Mouse (Mus musculus) embryonic facial prominence, embryonic 13.5 days (tissue): Measurements from ENCODE around the gene Greb1. TPM values are rescaled to one million over a fixed set of nuclear protein-coding genes. Genes with fewer than 3 reads are reported as not detected.

Experiments used
- ATAC-seq: fragments of 200-750 bp; cut with Nextera tagmentation; 2 replicates; pipeline ENCODE4 v1.8.0; 2017; ENCODE audit warnings: low read depth; ENCODE audit not compliant: insufficient number of reproducible peaks, insufficient read depth, low FRiP score, low TSS enrichment
- H3K27ac ChIP-seq: fragments of 300-500 bp; sonication (generic); 2 replicates; pipeline ENCODE4 v1.5.1; 2015; ENCODE audit warnings: moderate library complexity, mild to moderate bottlenecking, inconsistent platforms
- H3K27me3 ChIP-seq: fragments of 300-500 bp; sonication (generic); 2 replicates; pipeline ENCODE4 v1.6.1; 2015; ENCODE audit warnings: mild to moderate bottlenecking, inconsistent platforms
- H3K36me3 ChIP-seq: fragments of 300-500 bp; sonication (generic); 2 replicates; pipeline ENCODE4 v1.6.1; 2015; ENCODE audit warnings: mild to moderate bottlenecking, inconsistent platforms
- H3K4me1 ChIP-seq: fragments of 300-500 bp; sonication (generic); 2 replicates; pipeline ENCODE4 v1.6.1; 2015; ENCODE audit warnings: inconsistent platforms
- H3K4me2 ChIP-seq: fragments of 300-500 bp; sonication (generic); 2 replicates; pipeline ENCODE4 v1.6.1; 2015; ENCODE audit warnings: moderate library complexity, mild to moderate bottlenecking, inconsistent platforms
- H3K4me3 ChIP-seq: fragments of 300-500 bp; sonication (generic); 2 replicates; pipeline ENCODE4 v1.5.1; 2015; ENCODE audit warnings: mild to moderate bottlenecking, inconsistent platforms
- H3K9ac ChIP-seq: fragments of 300-500 bp; sonication (generic); 2 replicates; pipeline ENCODE4 v1.6.1; 2015; ENCODE audit warnings: mild to moderate bottlenecking, inconsistent platforms
- H3K9me3 ChIP-seq: fragments of 300-500 bp; sonication (generic); 2 replicates; pipeline ENCODE4 v1.6.1; 2016; ENCODE audit warnings: inconsistent platforms
- WGBS: fragments of 180-500 bp; shearing (Covaris S2); methylation state at CpG from one replicate; pipeline ENCODE4 v1.1.7; 2015; ENCODE audit warnings: mixed read lengths; 5-methylcytosine and 5-hydroxymethylcytosine counted together
- polyA plus RNA-seq: library from polyadenylated mRNA; unstranded; fragments of >200 nt; fragmentation: Nextera tagmentation; extraction: Ambion mirVana; gene quantifications from 2 replicates; pipeline ENCODE4 v1.2.1, GENCODE M21; 2015

Greb1 gene
- polyA plus RNA-seq, 1 experiment from 2014 or later: 2.8 TPM

DNA sequence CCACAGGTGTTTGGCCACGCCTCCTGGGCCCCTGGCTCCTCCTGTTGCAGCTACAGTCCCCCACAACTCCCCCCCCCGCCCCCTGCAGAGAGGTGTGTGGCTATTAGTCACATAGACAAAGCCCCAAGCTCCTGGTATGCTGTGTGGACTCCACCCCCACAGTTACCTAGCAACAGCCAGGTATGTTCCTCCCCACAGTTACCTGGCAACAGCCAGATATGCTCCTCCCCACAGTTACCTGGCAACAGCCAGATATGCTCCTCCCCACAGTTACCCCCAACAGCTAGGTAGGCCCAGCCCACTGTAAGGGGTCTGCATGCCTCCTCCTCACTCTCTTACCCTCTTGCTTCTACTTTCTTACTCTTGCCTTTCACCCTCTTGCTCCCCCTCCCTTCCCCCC lies 135.7 kb downstream of the Greb1 start:
- H3K9me3 ChIP-seq: no peaks in the 10 kb centered on the region
- no peaks in the 10 kb centered on the region for H3K27me3 ChIP-seq
- WGBS: 11% methylated on average over 2 of the region's 2 CpGs
- H3K4me1 ChIP-seq: peaks cover 5% of the 10 kb centered on the region; the same call in 1 of the 2 replicates
- no peaks in the 10 kb centered on the region for H3K36me3 ChIP-seq
- H3K27ac ChIP-seq: no peak overlapping the region
- H3K4me3 ChIP-seq: no peak overlapping the region
- H3K9ac ChIP-seq: no peak overlapping the region
- no peak for ATAC-seq
- no peak overlapping the region for H3K4me2 ChIP-seq

GRCm38 (mm10) chr12:16662955-16663585 lies 137.6 kb downstream of the Greb1 start:
- no peaks in the 10 kb centered on the region for H3K4me1 ChIP-seq

GRCm38 (mm10) chr12:16661936-16662335 lies 138.8 kb downstream of the Greb1 start:
- H3K4me3 ChIP-seq: no peak overlapping the region
- no peak for ATAC-seq
- 88% methylated on average over 2 of the region's 2 CpGs for WGBS

More at GRCm38 (mm10) chr12:16662955-16663585, 137.6 kb downstream of the Greb1 start:
- Histone ChIP-seq H3K27me3 (no peaks in the 10 kb centered on the region), H3K9ac (no peak overlapping the region), H3K4me3 (no peak overlapping the region), H3K9me3 (no peaks in the 10 kb centered on the region), H3K36me3 (no peaks in the 10 kb centered on the region), H3K27ac (no peak overlapping the region), H3K4me2 (no peak overlapping the region)
- WGBS: 69% methylated on average over 6 of the region's 6 CpGs
- ATAC-seq: no peak

DNA sequence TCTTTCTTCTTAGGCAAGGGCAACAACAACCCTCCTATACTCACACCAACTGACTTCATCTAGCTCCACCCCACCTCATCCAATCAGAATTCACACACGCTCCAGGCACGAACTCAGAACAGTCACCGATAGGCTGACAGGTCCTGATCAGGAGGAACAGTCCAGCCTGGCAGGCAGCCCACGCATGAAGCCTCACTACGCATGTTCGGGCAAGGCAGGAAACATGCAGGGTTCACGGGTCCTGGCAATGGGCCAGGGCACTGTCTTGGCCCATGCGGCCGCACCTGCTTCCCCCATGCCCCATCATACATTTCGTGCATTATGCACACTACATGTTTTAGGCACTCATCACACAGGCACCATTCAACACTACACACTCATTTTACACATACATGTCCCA lies 139.2 kb downstream of the Greb1 start:
- H3K4me2 ChIP-seq: no peak overlapping the region
- H3K27ac ChIP-seq: no peak overlapping the region
- H3K9me3 ChIP-seq: no peaks in the 10 kb centered on the region
- 77% methylated on average over 10 of the region's 10 CpGs for WGBS
- no peak for ATAC-seq
- H3K4me1 ChIP-seq: no peaks in the 10 kb centered on the region
- no peak overlapping the region for H3K9ac ChIP-seq
- no peaks in the 10 kb centered on the region for H3K36me3 ChIP-seq
- H3K27me3 ChIP-seq: 0 out of 2 replicates have a peak, but pooled peaks cover 2% of the 10 kb centered on the region
- H3K4me3 ChIP-seq: no peak overlapping the region

More at GRCm38 (mm10) chr12:16661936-16662335, 138.8 kb downstream of the Greb1 start:
- Histone ChIP-seq H3K27ac (no peak overlapping the region), H3K9ac (no peak overlapping the region), H3K27me3 (no peaks in the 10 kb centered on the region), H3K4me1 (no peaks in the 10 kb centered on the region), H3K4me2 (no peak overlapping the region), H3K36me3 (no peaks in the 10 kb centered on the region), H3K9me3 (no peaks in the 10 kb centered on the region)

DNA sequence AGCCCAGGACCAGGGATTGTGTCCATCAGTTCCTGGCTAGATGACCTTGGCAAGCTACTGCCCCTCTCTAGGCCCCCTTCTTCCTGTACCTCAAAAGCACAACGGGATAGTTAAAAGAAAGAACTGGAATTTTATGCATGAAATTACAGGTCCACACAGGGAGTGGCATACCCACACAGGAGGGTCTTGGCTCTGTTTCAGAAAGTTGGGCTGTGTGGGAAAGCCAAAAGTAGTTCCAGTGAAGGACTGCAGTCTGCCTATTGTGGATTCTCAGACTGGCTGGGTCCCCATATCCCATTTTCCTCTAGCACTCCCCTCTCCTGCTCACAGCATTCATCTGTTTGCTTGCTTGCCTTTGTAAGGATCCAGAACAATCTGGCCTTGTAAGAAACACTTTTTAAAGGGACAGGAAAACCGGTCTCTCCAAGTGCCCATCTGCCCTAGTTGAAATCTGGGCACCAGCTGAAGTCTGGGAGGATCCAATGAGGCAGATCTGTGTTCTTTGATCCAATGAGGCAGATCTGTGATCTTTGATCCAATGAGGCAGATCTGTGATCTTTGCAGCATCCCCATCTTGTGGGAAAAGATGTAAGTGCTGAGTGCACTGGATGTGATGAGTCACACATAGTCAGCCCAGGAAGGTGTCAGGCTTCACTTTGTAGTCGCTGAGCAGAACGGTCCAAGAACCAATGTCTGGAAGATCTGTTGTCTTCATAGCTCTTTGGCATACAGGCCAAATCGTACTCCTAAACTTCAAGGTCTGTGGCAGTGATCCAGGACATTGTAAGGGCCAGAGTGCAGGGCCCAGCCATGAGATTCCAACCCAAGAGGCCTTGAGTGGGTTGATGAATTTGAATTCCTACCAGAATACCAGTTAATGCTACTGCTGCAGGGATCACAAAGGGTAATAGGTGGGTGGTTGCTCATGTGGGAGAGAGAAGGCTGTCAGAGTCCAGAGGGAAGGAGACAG lies 143.5 kb downstream of the Greb1 start:
- H3K9me3 ChIP-seq: no peaks in the 10 kb centered on the region
- no peak for ATAC-seq
- peaks cover 44% of the 10 kb centered on the region for H3K27me3 ChIP-seq
- H3K4me1 ChIP-seq: peaks cover 7% of the 10 kb centered on the region
- H3K27ac ChIP-seq: no peak overlapping the region
- H3K9ac ChIP-seq: no peak overlapping the region
- H3K4me3 ChIP-seq: no peak overlapping the region
- 66% methylated on average over 5 of the region's 5 CpGs for WGBS
- no peak overlapping the region for H3K4me2 ChIP-seq
- H3K36me3 ChIP-seq: no peaks in the 10 kb centered on the region

DNA sequence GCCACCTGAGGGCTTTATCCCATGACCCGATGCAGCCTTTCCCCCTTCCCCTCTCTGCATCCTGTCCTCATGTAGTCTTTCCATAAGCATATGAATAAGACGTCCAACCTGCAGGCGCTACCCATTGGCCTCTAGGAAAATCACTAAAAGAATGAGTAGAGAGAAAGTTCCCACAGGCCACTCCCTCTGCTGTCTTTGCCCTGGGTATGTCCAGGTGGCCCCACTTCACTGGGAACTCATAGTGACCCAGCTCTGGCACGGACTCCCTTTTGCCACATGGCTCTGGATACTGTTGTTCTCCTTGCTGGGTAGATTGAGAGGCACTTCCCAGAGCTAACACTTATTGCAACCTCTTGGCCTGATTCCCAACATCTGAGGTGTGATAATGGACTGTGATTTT lies 145.1 kb downstream of the Greb1 start:
- H3K36me3 ChIP-seq: no peaks in the 10 kb centered on the region
- WGBS: 80% methylated on average over 4 of the region's 4 CpGs
- no peak overlapping the region for H3K9ac ChIP-seq
- peaks cover 7% of the 10 kb centered on the region for H3K4me1 ChIP-seq
- ATAC-seq: no peak
- no peak overlapping the region for H3K4me3 ChIP-seq
- no peak overlapping the region for H3K4me2 ChIP-seq
- peaks cover 49% of the 10 kb centered on the region for H3K27me3 ChIP-seq
- no peaks in the 10 kb centered on the region for H3K9me3 ChIP-seq
- no peak overlapping the region for H3K27ac ChIP-seq

DNA sequence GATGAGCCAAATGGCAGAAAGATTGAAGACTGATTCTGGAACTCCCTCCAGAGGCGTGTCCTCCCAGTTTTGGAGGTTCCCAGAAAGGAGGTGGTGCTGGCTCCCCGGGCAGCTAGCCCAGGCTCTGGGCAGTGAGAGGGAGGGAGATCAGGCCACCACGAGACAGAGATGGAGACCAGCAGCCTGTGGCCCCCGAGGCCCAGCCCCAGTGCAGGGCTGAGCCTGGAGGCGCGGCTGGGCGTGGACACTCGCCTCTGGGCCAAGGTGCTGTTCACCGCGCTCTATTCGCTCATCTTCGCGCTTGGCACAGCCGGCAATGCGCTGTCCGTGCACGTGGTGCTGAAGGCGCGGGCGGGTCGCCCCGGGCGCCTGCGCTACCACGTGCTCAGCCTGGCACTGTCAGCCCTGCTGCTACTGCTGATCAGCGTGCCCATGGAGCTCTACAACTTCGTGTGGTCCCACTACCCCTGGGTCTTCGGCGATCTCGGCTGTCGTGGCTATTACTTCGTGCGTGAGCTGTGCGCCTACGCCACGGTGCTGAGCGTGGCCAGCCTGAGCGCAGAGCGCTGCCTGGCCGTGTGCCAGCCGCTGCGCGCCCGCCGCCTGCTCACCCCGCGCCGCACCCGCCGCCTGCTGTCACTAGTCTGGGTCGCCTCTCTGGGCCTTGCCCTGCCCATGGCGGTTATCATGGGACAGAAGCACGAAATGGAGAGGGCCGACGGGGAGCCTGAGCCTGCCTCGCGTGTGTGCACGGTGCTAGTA lies 147.2 kb downstream of the Greb1 start, which contains the start of gene Ntsr2:
TSS of gene Ntsr2 (plus strand) at position 51 of the 762 bp plus-strand sequence.
- Histone ChIP-seq H3K9me3 (no peaks in the 10 kb centered on the region), H3K4me1 (peaks cover 7% of the 10 kb centered on the region), H3K36me3 (no peaks in the 10 kb centered on the region), H3K4me3 (peak within 1 kb of the TSS; percentile 34), H3K27me3 (peaks cover 49% of the 10 kb centered on the region), H3K27ac (no peak within 1 kb of the TSS), H3K4me2 (peak within 1 kb of the TSS; percentile 71), H3K9ac (no peak within 1 kb of the TSS)
- WGBS: 5% methylated on average over 53 of the region's 58 CpGs
- ATAC-seq: peak; percentile 60; the same call in 1 of the 2 replicates

DNA sequence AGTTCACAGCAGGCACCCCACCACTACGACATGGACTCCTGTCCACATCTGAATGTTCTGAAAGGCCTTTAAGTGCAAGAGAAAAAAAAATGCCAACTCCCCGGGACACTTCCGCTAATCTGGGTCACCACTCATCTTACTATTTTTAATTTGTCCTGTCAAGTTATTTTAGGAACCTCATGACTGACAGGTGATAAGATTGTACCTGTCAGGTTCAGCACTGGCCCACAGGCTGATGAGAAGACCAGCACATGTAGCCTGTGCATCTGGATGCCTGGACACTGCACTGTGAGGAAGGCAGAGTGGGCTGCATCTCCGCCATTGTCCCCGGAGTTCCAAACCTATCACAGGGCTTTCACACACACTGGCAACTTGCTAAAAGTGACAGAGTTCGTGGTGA lies 150.9 kb downstream of the Greb1 start:
- H3K27me3 ChIP-seq: peaks cover 31% of the 10 kb centered on the region
- H3K9me3 ChIP-seq: no peaks in the 10 kb centered on the region
- ATAC-seq: no peak
- H3K36me3 ChIP-seq: no peaks in the 10 kb centered on the region
- WGBS: 86% methylated on average over 6 of the region's 6 CpGs
- no peak overlapping the region for H3K4me2 ChIP-seq
- H3K27ac ChIP-seq: no peak overlapping the region
- no peak overlapping the region for H3K9ac ChIP-seq
- peaks cover 7% of the 10 kb centered on the region for H3K4me1 ChIP-seq
- H3K4me3 ChIP-seq: no peak overlapping the region

- Histone ChIP-seq H3K4me2 (no peak overlapping the region), H3K27ac (no peak overlapping the region), H3K4me3 (no peak overlapping the region), H3K27me3 (peaks cover 16% of the 10 kb centered on the region), H3K9me3 (no peaks in the 10 kb centered on the region), H3K4me1 (peaks cover 10% of the 10 kb centered on the region), H3K36me3 (no peaks in the 10 kb centered on the region), H3K9ac (no peak overlapping the region)
- ATAC-seq: no peak
- 84% methylated on average over 6 of the region's 6 CpGs for WGBS
These were observed 152.4 kb downstream of the Greb1 start for GRCm38 (mm10) chr12:16648273-16648672.

GRCm38 (mm10) chr12:16646780-16647409 lies 153.8 kb downstream of the Greb1 start:
- H3K4me2 ChIP-seq: no peak overlapping the region
- peaks cover 2% of the 10 kb centered on the region; the same call in 1 of the 2 replicates for H3K27me3 ChIP-seq
- no peak overlapping the region for H3K27ac ChIP-seq
- H3K4me1 ChIP-seq: peaks cover 8% of the 10 kb centered on the region
- no peak overlapping the region for H3K4me3 ChIP-seq
- ATAC-seq: no peak
- no peaks in the 10 kb centered on the region for H3K9me3 ChIP-seq
- 37% methylated on average over 9 of the region's 9 CpGs for WGBS
- H3K9ac ChIP-seq: no peak overlapping the region
- H3K36me3 ChIP-seq: no peaks in the 10 kb centered on the region

DNA sequence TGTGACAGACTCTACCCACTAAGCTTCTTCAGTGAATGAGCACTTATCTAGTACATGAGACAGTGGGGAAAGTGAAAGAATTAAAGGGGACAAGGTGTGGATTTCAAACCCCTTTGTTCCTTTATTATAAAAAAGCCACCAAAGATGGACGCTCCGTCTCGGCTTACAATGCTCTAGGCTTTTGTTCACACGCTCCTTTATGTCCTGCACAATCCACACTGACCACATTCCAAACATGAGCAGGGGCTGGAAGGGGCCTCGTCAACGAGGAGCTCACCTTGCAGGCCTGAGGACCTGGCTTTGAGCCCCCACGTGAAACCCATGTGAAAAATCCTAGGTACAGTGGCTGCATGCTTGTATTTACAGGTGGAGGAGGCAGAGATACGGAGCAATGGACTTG lies 156.0 kb downstream of the Greb1 start:
- no peak overlapping the region for H3K4me3 ChIP-seq
- ATAC-seq: no peak
- 0 out of 2 replicates have a peak overlapping the region, but pooled peaks have one; percentile 33 for H3K27ac ChIP-seq
- H3K36me3 ChIP-seq: no peaks in the 10 kb centered on the region
- no peaks in the 10 kb centered on the region for H3K27me3 ChIP-seq
- H3K9ac ChIP-seq: no peak overlapping the region
- no peak overlapping the region for H3K4me2 ChIP-seq
- H3K9me3 ChIP-seq: no peaks in the 10 kb centered on the region
- WGBS: 63% methylated on average over 8 of the region's 8 CpGs
- H3K4me1 ChIP-seq: peaks cover 8% of the 10 kb centered on the region
